Mouse (Mus musculus): ENCODE measurements at regions not wholly inside any gene's neighbourhood (a gene's known extent, or its start where the extent isn't known, plus 50 kb on each side); places are given as distances from the start of the nearest gene placed in this dataset.

- Histone ChIP-seq H3K4me3 (ENCODE audit: low read depth, low read length) (no peak overlapping the region), H3K36me3 (replicated peaks) (no peaks in the 10 kb centered on the region), H3K9me3 (replicated peaks) (peaks cover 36% of the 10 kb centered on the region), H3K27me3 (ENCODE audit: insufficient read depth, low read length) (no peaks in the 10 kb centered on the region), H3K4me1 (ENCODE audit: insufficient read depth, low read depth, low read length) (no peaks in the 10 kb centered on the region)
- no peak for DNase-seq (ENCODE audit: low spot score)
- no peak for ATAC-seq (ENCODE audit: extremely low read depth, insufficient number of reproducible peaks, low FRiP score, poor library complexity, severe bottlenecking)
- no peak for TF ChIP-seq GATA2 (IDR thresholded peaks at IDR 0.05; ENCODE audit: borderline replicate concordance, low read depth, low read length)
- TF ChIP-seq GATA1 (IDR thresholded peaks at IDR 0.05; ENCODE audit: borderline replicate concordance, low read length) = no peak
- TF ChIP-seq TAL1 (conservative IDR thresholded peaks at IDR 0.05; ENCODE audit: low read depth, low read length) = no peak
- TF ChIP-seq POLR2AphosphoS5 (IDR thresholded peaks at IDR 0.05; ENCODE audit: insufficient replicate concordance, low read depth, low read length) = no peak
- TF ChIP-seq CTCF (IDR thresholded peaks at IDR 0.05; ENCODE audit: low read depth, low read length) = no peak
Observed at GRCm38 (mm10) chr10:68916147-68916546, 192.7 kb downstream of the Tmem26 start.

DNA sequence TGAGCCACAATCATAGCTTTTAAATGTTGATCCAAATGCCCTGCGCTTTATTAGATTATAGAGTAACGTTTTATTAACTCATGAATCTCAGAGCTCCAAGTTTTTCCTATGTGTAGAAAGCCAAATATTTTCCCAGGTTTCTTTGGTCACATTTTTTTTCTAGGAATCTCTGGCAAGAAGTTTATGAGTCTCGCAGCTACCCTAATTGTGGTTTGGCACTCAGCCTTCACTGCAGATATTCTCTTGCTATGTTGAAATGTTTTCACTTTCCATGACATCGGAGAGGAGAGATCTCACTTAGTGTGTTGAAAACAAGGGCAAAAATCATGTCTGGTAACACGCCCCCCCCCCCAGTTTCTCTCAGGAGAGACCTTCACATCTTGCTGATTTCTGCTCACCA lies 212.4 kb downstream of the Tmem26 start:
- H3K9me3 ChIP-seq (replicated peaks) = peaks cover 53% of the 10 kb centered on the region
- H3K4me3 ChIP-seq (ENCODE audit: low read depth, low read length) = no peak overlapping the region
- H3K36me3 ChIP-seq (replicated peaks) = no peaks in the 10 kb centered on the region
- DNase-seq (ENCODE audit: low spot score) = no peak
- H3K4me1 ChIP-seq (ENCODE audit: insufficient read depth, low read depth, low read length) = no peaks in the 10 kb centered on the region
- no peaks in the 10 kb centered on the region for H3K27me3 ChIP-seq (ENCODE audit: insufficient read depth, low read length)
- ATAC-seq (ENCODE audit: extremely low read depth, insufficient number of reproducible peaks, low FRiP score, poor library complexity, severe bottlenecking) = no peak
- no peak for TF ChIP-seq CTCF (IDR thresholded peaks at IDR 0.05; ENCODE audit: low read depth, low read length)

- Histone ChIP-seq H3K36me3 (replicated peaks) (no peaks in the 10 kb centered on the region), H3K9me3 (replicated peaks) (peaks cover 25% of the 10 kb centered on the region), H3K4me1 (ENCODE audit: insufficient read depth, low read depth, low read length) (no peaks in the 10 kb centered on the region), H3K4me3 (ENCODE audit: low read depth, low read length) (no peak overlapping the region), H3K27me3 (ENCODE audit: insufficient read depth, low read length) (no peaks in the 10 kb centered on the region)
- TF ChIP-seq POLR2AphosphoS5 (IDR thresholded peaks at IDR 0.05; ENCODE audit: insufficient replicate concordance, low read depth, low read length) (no peak), GATA1 (IDR thresholded peaks at IDR 0.05; ENCODE audit: borderline replicate concordance, low read length) (no peak), TAL1 (conservative IDR thresholded peaks at IDR 0.05; ENCODE audit: low read depth, low read length) (no peak), CTCF (IDR thresholded peaks at IDR 0.05; ENCODE audit: low read depth, low read length) (no peak), GATA2 (IDR thresholded peaks at IDR 0.05; ENCODE audit: borderline replicate concordance, low read depth, low read length) (no peak)
- DNase-seq (ENCODE audit: low spot score) = no peak
- no peak for ATAC-seq (ENCODE audit: extremely low read depth, insufficient number of reproducible peaks, low FRiP score, poor library complexity, severe bottlenecking)
Observed at GRCm38 (mm10) chr10:68943239-68943638, 208.0 kb upstream of the Rhobtb1 start.

GRCm38 (mm10) chr10:68956539-68956938 lies 194.7 kb upstream of the Rhobtb1 start:
- Histone ChIP-seq H3K27me3 (ENCODE audit: insufficient read depth, low read length) (no peaks in the 10 kb centered on the region), H3K4me3 (ENCODE audit: low read depth, low read length) (no peak overlapping the region), H3K4me1 (ENCODE audit: insufficient read depth, low read depth, low read length) (no peaks in the 10 kb centered on the region), H3K36me3 (replicated peaks) (no peaks in the 10 kb centered on the region), H3K9me3 (replicated peaks) (peaks cover 34% of the 10 kb centered on the region; the same call in 1 of the 2 replicates)
- no peak for TF ChIP-seq GATA1 (IDR thresholded peaks at IDR 0.05; ENCODE audit: borderline replicate concordance, low read length)
- TF ChIP-seq TAL1 (conservative IDR thresholded peaks at IDR 0.05; ENCODE audit: low read depth, low read length) = no peak
- TF ChIP-seq POLR2AphosphoS5 (IDR thresholded peaks at IDR 0.05; ENCODE audit: insufficient replicate concordance, low read depth, low read length) = no peak
- TF ChIP-seq GATA2 (IDR thresholded peaks at IDR 0.05; ENCODE audit: borderline replicate concordance, low read depth, low read length) = no peak
- no peak for TF ChIP-seq CTCF (IDR thresholded peaks at IDR 0.05; ENCODE audit: low read depth, low read length)
- ATAC-seq (ENCODE audit: extremely low read depth, insufficient number of reproducible peaks, low FRiP score, poor library complexity, severe bottlenecking) = no peak
- DNase-seq (ENCODE audit: low spot score) = no peak

- Histone ChIP-seq H3K27me3 (ENCODE audit: insufficient read depth, low read length) (no peaks in the 10 kb centered on the region), H3K4me3 (ENCODE audit: low read depth, low read length) (no peak overlapping the region), H3K36me3 (replicated peaks) (no peaks in the 10 kb centered on the region), H3K4me1 (ENCODE audit: insufficient read depth, low read depth, low read length) (no peaks in the 10 kb centered on the region), H3K9me3 (replicated peaks) (peaks cover 41% of the 10 kb centered on the region)
- no peak for ATAC-seq (ENCODE audit: extremely low read depth, insufficient number of reproducible peaks, low FRiP score, poor library complexity, severe bottlenecking)
- no peak for DNase-seq (ENCODE audit: low spot score)
- TF ChIP-seq CTCF (IDR thresholded peaks at IDR 0.05; ENCODE audit: low read depth, low read length) = no peak
- TF ChIP-seq GATA2 (IDR thresholded peaks at IDR 0.05; ENCODE audit: borderline replicate concordance, low read depth, low read length) = no peak
- no peak for TF ChIP-seq TAL1 (conservative IDR thresholded peaks at IDR 0.05; ENCODE audit: low read depth, low read length)
- TF ChIP-seq GATA1 (IDR thresholded peaks at IDR 0.05; ENCODE audit: borderline replicate concordance, low read length) = no peak
Observed at GRCm38 (mm10) chr10:68961376-68961775, 189.9 kb upstream of the Rhobtb1 start.

GRCm38 (mm10) chr10:68963090-68963489 lies 188.1 kb upstream of the Rhobtb1 start:
- Histone ChIP-seq H3K4me1 (ENCODE audit: insufficient read depth, low read depth, low read length) (no peaks in the 10 kb centered on the region), H3K27me3 (ENCODE audit: insufficient read depth, low read length) (no peaks in the 10 kb centered on the region), H3K4me3 (ENCODE audit: low read depth, low read length) (no peak overlapping the region), H3K9me3 (replicated peaks) (peaks cover 38% of the 10 kb centered on the region), H3K36me3 (replicated peaks) (no peaks in the 10 kb centered on the region)
- no peak for DNase-seq (ENCODE audit: low spot score)
- no peak for TF ChIP-seq CTCF (IDR thresholded peaks at IDR 0.05; ENCODE audit: low read depth, low read length)
- TF ChIP-seq POLR2AphosphoS5 (IDR thresholded peaks at IDR 0.05; ENCODE audit: insufficient replicate concordance, low read depth, low read length) = no peak
- no peak for TF ChIP-seq TAL1 (conservative IDR thresholded peaks at IDR 0.05; ENCODE audit: low read depth, low read length)
- no peak for TF ChIP-seq GATA2 (IDR thresholded peaks at IDR 0.05; ENCODE audit: borderline replicate concordance, low read depth, low read length)
- TF ChIP-seq GATA1 (IDR thresholded peaks at IDR 0.05; ENCODE audit: borderline replicate concordance, low read length) = no peak
- ATAC-seq (ENCODE audit: extremely low read depth, insufficient number of reproducible peaks, low FRiP score, poor library complexity, severe bottlenecking) = no peak

GRCm38 (mm10) chr10:68965271-68965670 lies 186.0 kb upstream of the Rhobtb1 start:
- H3K4me3 ChIP-seq (ENCODE audit: low read depth, low read length) = no peak overlapping the region
- no peaks in the 10 kb centered on the region for H3K36me3 ChIP-seq (replicated peaks)
- no peak for TF ChIP-seq GATA2 (IDR thresholded peaks at IDR 0.05; ENCODE audit: borderline replicate concordance, low read depth, low read length)
- no peak for TF ChIP-seq POLR2AphosphoS5 (IDR thresholded peaks at IDR 0.05; ENCODE audit: insufficient replicate concordance, low read depth, low read length)
- TF ChIP-seq CTCF (IDR thresholded peaks at IDR 0.05; ENCODE audit: low read depth, low read length) = no peak
- TF ChIP-seq GATA1 (IDR thresholded peaks at IDR 0.05; ENCODE audit: borderline replicate concordance, low read length) = no peak
- TF ChIP-seq TAL1 (conservative IDR thresholded peaks at IDR 0.05; ENCODE audit: low read depth, low read length) = no peak
- H3K9me3 ChIP-seq (replicated peaks) = peaks cover 38% of the 10 kb centered on the region
- ATAC-seq (ENCODE audit: extremely low read depth, insufficient number of reproducible peaks, low FRiP score, poor library complexity, severe bottlenecking) = no peak
- no peak for DNase-seq (ENCODE audit: low spot score)
- H3K4me1 ChIP-seq (ENCODE audit: insufficient read depth, low read depth, low read length) = no peaks in the 10 kb centered on the region
- H3K27me3 ChIP-seq (ENCODE audit: insufficient read depth, low read length) = no peaks in the 10 kb centered on the region

Data from G1E (cell line).